Mouse (Mus musculus): ENCODE measurements around the gene Hsf2. TPM values are rescaled to one million over a fixed set of nuclear protein-coding genes. Genes with fewer than 3 reads are reported as not detected.
"Not testable (repeated sequence)": the region's sequence is repeated elsewhere in the genome, so short reads cannot be mapped to it uniquely, and the experiment has no call there.

The Hsf2 gene
- polyA plus RNA-seq, 1 experiment from 2014 or later, result 27.3 TPM

DNA sequence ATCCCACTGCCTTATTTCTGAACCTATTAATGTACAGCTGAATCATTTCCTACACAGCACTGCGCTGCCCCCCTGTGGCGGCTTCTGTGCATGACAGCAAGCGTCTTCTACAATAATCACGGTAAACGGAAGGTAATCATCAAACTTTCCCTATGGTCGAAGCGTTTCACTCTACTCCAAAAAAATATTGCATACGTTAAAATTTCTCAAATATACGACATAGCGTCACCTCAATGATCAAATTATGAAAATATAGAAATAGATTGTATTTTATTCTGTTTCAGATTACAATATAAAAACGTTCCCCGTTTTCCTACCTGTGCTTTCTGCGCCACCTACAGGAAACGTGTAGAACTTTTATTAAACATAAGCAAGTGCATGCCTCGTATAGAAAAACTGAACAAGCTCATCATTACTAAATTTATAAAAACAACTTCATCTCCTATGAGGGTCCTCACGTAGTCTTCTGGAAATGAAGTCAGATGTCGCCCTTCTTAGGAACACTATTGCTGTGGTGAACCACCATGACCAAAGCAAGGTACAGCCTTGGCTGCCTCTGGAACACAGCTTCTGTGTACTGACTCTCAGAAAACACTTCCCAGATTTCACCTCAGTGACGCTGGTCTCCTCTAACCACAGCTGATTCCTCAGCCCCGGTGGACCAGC, 38.0 kb upstream of the Hsf2 start:
- Histone ChIP-seq H3K4me1 (ENCODE audit: insufficient read depth) (no peaks in the 10 kb centered on the region), H3K9ac (replicated peaks) (no peak overlapping the region), H3K9me3 (ENCODE audit: low read length) (no peaks in the 10 kb centered on the region), H3K4me3 (ENCODE audit: low read depth, low read length) (no peak overlapping the region), H3K36me3 (replicated peaks; ENCODE audit: insufficient read depth, low read length) (no peaks in the 10 kb centered on the region), H3K27ac (ENCODE audit: low read depth) (no peak overlapping the region), H3K4me2 (ENCODE audit: low read depth, low read length) (peak overlapping the region; percentile 26), H3K27me3 (ENCODE audit: insufficient read depth, low read length) (no peaks in the 10 kb centered on the region)
- 4% methylated on average over 19 of the region's 19 CpGs for WGBS (ENCODE audit: insufficient replicate concordance)
- no peak for TF ChIP-seq EP300 (IDR thresholded peaks at IDR 0.05; ENCODE audit: low read depth)
- peak; percentile 79 for TF ChIP-seq CTCF (IDR thresholded peaks at IDR 0.05; ENCODE audit: low read depth)
- ATAC-seq, result no peak
- peak; percentile 80 for DNase-seq

DNA sequence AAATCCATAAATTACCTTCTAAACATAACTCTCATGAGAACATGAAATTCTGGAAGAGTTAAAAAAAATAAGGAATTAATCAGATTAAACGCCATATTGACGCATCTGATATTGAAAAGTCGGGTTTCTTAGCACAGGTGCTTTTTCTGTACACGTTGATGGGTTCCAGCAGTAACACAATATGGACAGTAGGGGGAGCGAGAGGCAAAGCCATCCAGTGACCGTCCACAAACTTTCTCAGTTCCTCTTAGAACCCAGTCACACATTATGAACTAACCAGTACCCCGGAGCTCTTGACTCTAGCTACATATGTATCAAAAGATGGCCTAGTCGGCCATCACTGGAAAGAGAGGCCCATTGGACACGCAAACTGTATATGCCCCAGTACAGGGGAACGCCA, 22.9 kb upstream of the Hsf2 start:
- H3K4me1 ChIP-seq (ENCODE audit: insufficient read depth); H3K9ac ChIP-seq (replicated peaks); H3K4me3 ChIP-seq (ENCODE audit: low read depth, low read length); H3K27me3 ChIP-seq (ENCODE audit: insufficient read depth, low read length); H3K9me3 ChIP-seq (ENCODE audit: low read length); ATAC-seq; H3K4me2 ChIP-seq (ENCODE audit: low read depth, low read length); H3K36me3 ChIP-seq (replicated peaks; ENCODE audit: insufficient read depth, low read length); H3K27ac ChIP-seq (ENCODE audit: low read depth): not testable (repeated sequence)
- peak; percentile 53 for DNase-seq
- 16% methylated on average over 10 of the region's 10 CpGs for WGBS (ENCODE audit: insufficient replicate concordance)
- peak; percentile 88 for TF ChIP-seq CTCF (IDR thresholded peaks at IDR 0.05; ENCODE audit: low read depth)

DNA sequence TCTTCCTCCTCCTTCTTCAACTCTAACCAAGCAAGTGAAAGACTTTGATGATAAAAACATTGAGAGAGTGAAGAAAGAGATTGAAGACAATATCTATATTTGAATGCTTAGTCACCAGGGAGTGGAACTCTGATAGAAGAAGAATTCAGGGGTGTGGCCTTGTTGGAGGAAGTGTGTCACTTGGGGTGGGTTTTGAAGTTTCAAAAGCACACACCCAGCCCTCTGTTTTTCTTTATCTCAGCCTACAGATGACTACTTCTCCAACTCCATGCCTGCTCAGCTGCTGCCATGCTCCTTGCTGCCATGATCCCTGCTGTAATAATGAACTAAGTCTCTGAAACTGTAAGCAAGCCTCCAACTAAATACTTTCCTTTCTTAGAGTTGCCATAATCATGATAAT, 20.4 kb upstream of the Hsf2 start:
- DNase-seq (no peak), ATAC-seq (no peak)
- Histone ChIP-seq H3K4me2 (ENCODE audit: low read depth, low read length) (no peak overlapping the region), H3K27me3 (ENCODE audit: insufficient read depth, low read length) (no peaks in the 10 kb centered on the region), H3K27ac (ENCODE audit: low read depth) (no peak overlapping the region), H3K4me3 (ENCODE audit: low read depth, low read length) (no peak overlapping the region), H3K9me3 (ENCODE audit: low read length) (no peaks in the 10 kb centered on the region), H3K9ac (replicated peaks) (no peak overlapping the region), H3K36me3 (replicated peaks; ENCODE audit: insufficient read depth, low read length) (no peaks in the 10 kb centered on the region), H3K4me1 (ENCODE audit: insufficient read depth) (no peaks in the 10 kb centered on the region)
- TF ChIP-seq CTCF (IDR thresholded peaks at IDR 0.05; ENCODE audit: low read depth) (no peak), EP300 (IDR thresholded peaks at IDR 0.05; ENCODE audit: low read depth) (no peak)

DNA sequence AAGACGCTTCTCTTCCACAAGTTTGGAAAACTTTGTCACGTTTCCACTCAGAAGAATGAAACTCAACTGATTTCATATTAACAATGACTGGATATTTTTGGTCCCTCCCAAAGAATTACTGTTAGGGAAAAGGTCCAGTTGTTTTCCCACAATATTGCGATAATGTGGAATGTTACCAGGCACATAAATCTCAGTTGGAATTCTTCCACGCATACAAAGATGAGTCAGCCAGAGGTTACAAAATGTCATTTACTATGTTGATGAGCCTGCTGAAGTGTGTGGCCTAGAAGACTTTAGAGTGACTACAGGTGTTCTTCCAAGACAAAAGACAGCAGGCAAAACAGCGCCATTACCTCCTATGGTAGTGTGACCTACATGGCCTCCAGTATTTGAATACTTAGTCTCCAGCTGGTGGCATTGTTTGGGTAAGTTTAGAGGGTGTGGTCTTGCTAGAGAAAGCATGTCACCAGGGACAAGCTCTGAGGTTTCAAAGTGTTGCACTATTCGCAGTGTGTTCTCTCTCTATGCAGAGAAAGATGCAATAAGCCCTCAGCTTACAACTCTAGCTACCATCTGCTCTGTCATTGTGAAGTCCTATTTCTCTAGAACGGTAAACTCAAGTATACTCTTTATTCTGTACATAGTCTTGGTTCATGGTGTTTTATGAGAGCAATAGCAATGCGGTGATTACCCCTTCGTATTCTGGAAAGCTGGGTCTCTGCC, 8.9 kb upstream of the Hsf2 start:
- no peak overlapping the region for H3K4me3 ChIP-seq (ENCODE audit: low read depth, low read length)
- ATAC-seq (no peak), DNase-seq (no peak)
- H3K9ac ChIP-seq (replicated peaks), result no peak overlapping the region
- no peak overlapping the region for H3K4me2 ChIP-seq (ENCODE audit: low read depth, low read length)
- H3K9me3 ChIP-seq (ENCODE audit: low read length), result no peaks in the 10 kb centered on the region
- no peak overlapping the region for H3K27ac ChIP-seq (ENCODE audit: low read depth)
- no peaks in the 10 kb centered on the region for H3K27me3 ChIP-seq (ENCODE audit: insufficient read depth, low read length)
- TF ChIP-seq CTCF (IDR thresholded peaks at IDR 0.05; ENCODE audit: low read depth), result no peak
- TF ChIP-seq EP300 (IDR thresholded peaks at IDR 0.05; ENCODE audit: low read depth), result no peak
- WGBS (ENCODE audit: insufficient replicate concordance), result 76% methylated on average over 9 of the region's 9 CpGs
- no peaks in the 10 kb centered on the region for H3K4me1 ChIP-seq (ENCODE audit: insufficient read depth)
- no peaks in the 10 kb centered on the region for H3K36me3 ChIP-seq (replicated peaks; ENCODE audit: insufficient read depth, low read length)

DNA sequence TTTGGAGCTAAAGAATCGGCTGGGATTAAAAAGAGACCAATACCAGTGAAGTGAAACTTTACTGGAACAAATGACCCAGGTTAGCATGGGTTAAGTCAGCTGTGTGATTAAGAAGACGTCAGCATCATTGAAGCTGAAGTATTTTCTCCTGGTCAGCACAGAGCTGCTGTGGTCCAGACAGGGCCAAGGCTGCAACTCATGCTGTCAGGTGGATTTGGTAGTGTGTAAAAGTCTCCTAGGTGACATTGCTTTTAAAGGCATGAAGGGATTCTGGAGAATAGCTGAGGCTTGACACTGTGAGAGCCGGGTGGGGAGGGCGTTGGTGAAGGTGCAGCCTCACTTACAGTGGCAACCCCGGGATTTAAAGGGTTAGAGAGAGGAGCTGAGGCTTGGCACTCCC, 4.5 kb upstream of the Hsf2 start:
- no peak overlapping the region for H3K4me3 ChIP-seq (ENCODE audit: low read depth, low read length)
- TF ChIP-seq CTCF (IDR thresholded peaks at IDR 0.05; ENCODE audit: low read depth), result no peak
- no peak for TF ChIP-seq EP300 (IDR thresholded peaks at IDR 0.05; ENCODE audit: low read depth)
- no peaks in the 10 kb centered on the region for H3K4me1 ChIP-seq (ENCODE audit: insufficient read depth)
- no peaks in the 10 kb centered on the region for H3K36me3 ChIP-seq (replicated peaks; ENCODE audit: insufficient read depth, low read length)
- H3K27me3 ChIP-seq (ENCODE audit: insufficient read depth, low read length), result no peaks in the 10 kb centered on the region
- no peak for DNase-seq
- no peak overlapping the region for H3K4me2 ChIP-seq (ENCODE audit: low read depth, low read length)
- WGBS (ENCODE audit: insufficient replicate concordance), result 54% methylated on average over 5 of the region's 5 CpGs
- no peak overlapping the region for H3K9ac ChIP-seq (replicated peaks)
- H3K9me3 ChIP-seq (ENCODE audit: low read length), result no peaks in the 10 kb centered on the region
- no peak for ATAC-seq
- no peak overlapping the region for H3K27ac ChIP-seq (ENCODE audit: low read depth)

DNA sequence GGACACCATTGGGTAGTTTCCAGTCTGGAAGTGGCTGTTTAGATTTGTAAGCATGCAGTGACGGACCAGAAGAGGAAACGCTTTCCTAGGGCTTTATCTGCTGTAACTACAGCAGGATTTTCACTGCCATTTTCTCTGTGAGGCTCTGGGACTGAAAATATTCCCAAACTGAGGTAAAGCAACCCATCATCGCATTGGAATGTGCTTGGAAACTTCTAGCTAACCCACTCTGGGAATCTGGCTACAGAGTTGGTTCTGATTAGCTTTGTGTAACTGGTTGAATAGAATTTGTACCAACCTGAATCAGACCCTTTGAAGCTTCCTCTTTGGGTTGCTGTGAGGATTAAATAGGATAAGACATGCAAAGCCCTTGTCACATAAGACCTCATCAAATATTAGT, 1.4 kb upstream of the Hsf2 start:
- DNase-seq, result no peak
- no peaks in the 10 kb centered on the region for H3K36me3 ChIP-seq (replicated peaks; ENCODE audit: insufficient read depth, low read length)
- no peaks in the 10 kb centered on the region for H3K9me3 ChIP-seq (ENCODE audit: low read length)
- H3K4me2 ChIP-seq (ENCODE audit: low read depth, low read length), result no peak overlapping the region
- 0 out of 2 replicates have a peak, but pooled peaks cover 3% of the 10 kb centered on the region for H3K4me1 ChIP-seq (ENCODE audit: insufficient read depth)
- H3K4me3 ChIP-seq (ENCODE audit: low read depth, low read length), result no peak overlapping the region
- no peaks in the 10 kb centered on the region for H3K27me3 ChIP-seq (ENCODE audit: insufficient read depth, low read length)
- H3K9ac ChIP-seq (replicated peaks), result no peak overlapping the region
- H3K27ac ChIP-seq (ENCODE audit: low read depth), result no peak overlapping the region
- ATAC-seq, result no peak
- WGBS (ENCODE audit: insufficient replicate concordance), result 88% methylated on average over 3 of the region's 3 CpGs
- TF ChIP-seq CTCF (IDR thresholded peaks at IDR 0.05; ENCODE audit: low read depth), result no peak
- no peak for TF ChIP-seq EP300 (IDR thresholded peaks at IDR 0.05; ENCODE audit: low read depth)

Data from liver, postnatal 0 days (tissue).